Mouse (Mus musculus) gastrocnemius, postnatal 25 days (tissue): ENCODE measurements around the gene Polr3b. TPM values are rescaled to one million over a fixed set of nuclear protein-coding genes. Genes with fewer than 3 reads are reported as not detected.
A peak's percentile ranks its signal among the peaks of the same experiment; 100 is the strongest.

Experiments
- DNase-seq: peaks from one replicate; pipeline ENCODE4 v3.0.0; 2022
- total RNA-seq, 2 experiments: library from RNA; stranded (reverse); gene quantifications; 1 replicate in 1 of 2; 2 replicates in 1 of 2; pipeline ENCODE4 v1.2.3; 2021

Polr3b gene
- total RNA-seq, 2 experiments from 2014 or later: 8.1 to 11.3 TPM

DNA sequence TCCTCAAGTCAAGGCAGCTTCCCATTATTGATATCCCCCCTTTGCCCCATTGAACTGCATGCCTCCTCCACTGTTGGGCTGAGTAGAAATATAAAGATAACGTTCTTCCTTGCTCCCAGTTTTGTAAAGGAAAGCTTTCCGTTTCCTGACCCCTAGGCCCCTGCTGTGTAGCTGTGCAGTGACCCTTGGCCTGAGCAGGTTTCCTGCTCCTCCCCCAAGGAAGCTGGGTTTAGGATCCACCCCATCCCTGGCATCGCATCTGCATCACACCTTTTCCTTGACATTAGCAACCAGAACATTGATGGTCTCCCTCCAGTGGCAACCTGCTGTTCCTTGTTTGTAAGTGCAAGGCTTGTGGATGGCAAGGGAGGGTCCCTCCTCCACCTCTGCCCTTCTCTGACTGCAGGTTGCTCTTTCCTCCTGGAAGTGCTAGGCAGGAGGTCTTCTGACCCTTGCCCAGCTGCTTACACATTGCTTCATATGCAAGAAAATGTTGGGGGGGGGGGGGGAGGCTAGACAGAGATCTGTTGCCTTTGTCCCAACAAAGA, 43.7 kb downstream of the Polr3b start:
- no peak for DNase-seq

DNA sequence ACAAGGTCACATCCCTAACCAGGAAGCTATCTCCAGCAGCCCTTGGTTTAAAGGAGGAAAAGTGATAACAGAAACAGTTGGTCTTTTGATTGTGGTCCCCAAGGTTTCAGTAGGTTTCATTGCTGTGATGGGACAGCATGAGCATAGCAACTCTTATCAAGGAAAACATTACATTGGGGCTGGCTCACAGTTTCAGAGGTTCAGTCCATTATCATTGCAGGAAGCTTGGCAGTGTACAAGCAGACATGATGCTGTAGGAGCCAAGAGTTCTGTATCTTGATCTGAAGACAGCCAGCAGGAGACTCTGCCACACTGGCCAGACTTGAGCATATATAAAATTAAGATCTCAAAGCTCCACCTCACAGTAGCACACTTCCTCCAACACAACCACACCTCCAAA, 53.6 kb downstream of the Polr3b start:
- no peak for DNase-seq

DNA sequence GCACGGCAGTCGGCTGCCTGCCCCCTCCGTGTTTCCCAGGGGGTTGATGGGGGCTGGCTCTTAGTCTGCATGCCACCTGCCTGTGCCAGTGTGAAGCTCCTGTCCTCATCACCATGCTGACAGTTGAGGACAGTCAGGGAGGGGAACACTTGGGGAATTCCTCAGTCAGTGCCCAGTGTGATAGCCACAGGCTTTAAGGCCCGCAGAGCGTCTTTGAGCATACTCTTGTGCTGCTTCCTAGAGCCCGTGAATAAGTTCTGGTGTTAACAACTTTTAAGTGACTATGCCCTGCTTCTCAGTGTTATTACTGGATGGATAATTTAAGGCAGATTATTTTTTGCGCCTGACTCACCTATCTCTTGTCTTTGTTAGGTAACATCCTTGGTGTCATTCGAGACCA, 54.4 kb downstream of the Polr3b start:
- DNase-seq: no peak

DNA sequence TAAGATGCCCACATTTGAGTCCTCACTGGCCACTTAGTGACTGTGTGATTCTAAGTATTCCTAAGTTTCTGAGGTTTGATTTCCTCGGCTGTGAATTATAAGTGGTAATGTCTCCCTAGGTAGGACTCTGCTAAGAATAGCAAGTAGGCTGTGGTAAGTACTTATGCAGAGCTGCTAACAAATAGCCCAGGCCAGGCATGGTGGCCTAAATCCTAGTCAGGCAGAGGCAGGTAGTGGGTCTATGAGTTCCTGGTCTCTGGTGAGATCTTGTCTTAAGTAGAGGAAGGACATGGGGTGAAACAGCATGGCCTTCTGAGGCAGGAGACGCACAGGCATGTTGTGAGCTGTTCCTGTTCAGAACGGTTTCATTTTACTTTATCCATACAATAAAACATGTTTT, 55.8 kb downstream of the Polr3b start:
- no peak for DNase-seq

DNA sequence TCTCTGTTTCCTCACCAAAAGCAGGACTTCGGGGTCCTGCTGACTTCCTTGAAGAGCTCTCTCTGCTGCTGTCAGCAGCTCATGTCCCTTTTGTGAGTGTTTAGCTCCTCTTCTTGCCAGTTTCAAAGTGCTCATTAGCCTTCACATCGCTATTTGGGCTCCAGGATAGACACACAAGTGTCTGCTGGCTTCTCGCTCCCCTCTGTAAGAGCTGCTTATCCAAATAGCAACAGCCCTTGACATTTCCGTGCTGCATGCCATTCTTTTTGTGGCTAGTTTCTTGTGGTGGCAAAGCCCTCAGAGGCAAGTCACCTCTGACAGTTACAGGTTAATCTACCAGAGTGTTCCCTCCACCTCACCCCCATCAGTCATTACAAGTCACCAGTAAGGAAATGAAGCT, 56.3 kb downstream of the Polr3b start:
- DNase-seq: no peak

DNA sequence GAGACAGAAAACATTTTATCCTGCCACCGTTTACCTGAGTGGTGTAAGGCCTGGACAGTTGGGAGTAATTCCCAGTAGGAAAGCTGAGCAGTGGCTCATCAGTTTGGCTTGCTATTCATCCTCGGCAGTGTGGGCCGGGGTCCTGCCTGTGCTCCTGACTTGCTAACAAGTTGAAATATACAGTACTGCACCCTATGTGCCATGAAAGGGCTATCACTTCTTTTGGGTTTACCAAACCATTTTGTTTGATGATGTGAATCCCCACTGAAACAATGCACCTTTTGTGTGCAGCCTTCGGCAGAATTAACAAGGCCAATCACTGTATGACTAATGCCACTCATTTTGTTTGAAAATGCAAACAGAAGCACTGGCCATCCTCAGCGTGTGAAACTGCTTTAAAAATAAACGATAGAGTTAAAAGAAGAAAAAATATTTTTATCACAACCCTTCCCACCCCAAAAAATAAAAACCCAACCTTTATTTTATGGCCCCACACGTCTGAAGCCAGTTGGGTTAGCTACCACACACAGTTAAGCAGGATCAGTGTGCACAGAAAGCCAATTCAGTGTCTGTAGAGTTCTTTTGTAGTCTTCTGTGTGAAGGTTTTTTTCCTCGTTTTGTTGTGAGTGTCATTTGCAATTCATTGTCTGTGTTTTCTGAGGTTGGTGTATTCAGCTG, 63.5 kb downstream of the Polr3b start:
- no peak for DNase-seq

DNA sequence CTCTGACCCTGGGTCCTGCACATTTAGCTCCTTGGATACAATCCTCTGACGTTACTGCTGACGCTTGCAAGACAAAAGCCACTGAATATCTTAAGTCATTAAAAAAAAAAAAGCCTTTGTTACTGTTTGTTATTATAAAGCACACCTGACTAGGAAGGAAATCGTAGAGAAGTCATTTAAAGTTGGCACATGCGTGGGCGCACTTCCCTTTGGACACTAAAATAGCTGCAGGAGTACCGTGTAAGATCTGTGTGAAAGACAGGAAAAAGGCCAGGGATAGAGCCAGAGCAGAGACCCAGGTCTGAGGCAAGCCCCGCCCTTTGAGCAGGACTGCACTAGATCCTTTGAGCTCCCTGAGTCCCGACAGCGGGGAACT, 64.0 kb downstream of the Polr3b start:
- no peak for DNase-seq

DNA sequence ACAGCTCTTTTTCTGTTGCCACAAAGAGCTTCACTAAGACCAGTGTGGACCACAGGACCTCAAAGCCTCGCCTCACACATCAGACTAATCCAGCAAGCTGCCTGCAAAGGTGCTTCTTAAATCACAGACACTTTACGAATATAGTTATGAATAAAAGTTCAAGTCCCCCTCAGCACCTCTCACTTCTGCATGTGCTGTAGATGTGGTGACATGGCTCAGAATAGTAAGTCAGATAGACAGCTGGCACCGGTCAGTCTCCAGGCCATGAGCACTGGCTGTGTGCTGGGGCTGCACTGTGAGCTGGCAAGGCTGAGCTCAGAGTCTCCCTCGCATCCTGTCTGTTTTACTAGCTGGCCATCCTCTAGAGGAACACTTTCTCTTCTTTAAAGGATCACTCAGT, 64.6 kb downstream of the Polr3b start:
- DNase-seq: no peak

DNA sequence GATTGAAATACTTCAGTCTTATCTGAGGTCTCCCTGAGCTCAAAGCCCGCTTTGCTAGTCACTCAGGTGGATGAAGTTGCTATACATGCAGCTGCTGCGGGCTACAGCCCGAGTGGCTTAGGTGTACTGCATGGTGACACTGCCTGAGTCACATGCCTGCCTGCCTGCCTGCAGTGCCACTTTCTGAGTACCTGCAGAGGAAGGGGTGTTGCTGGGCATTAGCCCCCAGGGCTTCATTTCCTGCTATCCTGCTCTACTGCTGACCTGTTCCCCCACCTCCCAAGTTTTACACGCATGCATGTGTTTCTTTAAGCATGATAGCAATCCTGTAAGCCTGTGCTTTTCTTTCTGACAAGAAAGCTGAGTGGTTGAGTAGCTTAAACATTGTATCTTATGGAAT, 65.6 kb downstream of the Polr3b start:
- DNase-seq: no peak

DNA sequence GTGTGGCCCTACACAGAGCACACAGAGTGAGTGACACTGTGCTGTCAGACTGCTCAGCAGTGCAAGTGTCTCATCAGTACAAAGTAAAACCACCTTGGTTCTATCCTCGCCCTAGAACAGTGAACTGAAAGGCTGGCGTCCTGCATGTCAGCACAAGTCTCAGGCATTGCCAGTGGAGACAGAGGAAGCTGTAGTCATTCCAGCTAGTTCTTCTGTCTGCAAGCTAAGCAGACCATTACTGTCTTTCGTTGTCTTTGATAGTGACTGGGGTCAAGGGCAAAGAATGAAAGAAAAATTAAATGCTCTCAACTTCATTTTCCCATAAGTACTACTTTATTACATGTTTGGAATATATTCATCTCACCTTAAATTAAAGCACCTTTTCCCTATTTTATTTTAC, 67.8 kb downstream of the Polr3b start:
- DNase-seq: no peak

DNA sequence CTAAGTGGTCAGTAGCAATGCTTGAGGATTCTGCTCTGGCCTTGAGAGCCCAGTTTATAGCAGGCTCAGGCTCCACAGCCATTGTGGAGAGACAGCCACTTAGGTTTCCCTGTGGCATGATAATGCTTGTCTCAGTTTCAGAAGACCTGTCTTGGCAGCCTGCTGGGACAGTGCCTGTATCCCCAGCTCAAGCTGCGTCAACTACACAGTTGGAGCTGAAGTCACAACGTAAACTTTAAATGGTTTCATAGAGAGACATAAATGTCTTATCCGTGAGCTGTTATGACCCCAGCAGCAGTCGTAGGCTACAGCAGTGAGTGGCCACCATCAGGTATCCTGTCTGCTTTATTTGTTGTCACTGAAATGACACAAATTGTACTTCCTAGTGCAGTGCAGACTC, 68.7 kb downstream of the Polr3b start:
- no peak for DNase-seq

DNA sequence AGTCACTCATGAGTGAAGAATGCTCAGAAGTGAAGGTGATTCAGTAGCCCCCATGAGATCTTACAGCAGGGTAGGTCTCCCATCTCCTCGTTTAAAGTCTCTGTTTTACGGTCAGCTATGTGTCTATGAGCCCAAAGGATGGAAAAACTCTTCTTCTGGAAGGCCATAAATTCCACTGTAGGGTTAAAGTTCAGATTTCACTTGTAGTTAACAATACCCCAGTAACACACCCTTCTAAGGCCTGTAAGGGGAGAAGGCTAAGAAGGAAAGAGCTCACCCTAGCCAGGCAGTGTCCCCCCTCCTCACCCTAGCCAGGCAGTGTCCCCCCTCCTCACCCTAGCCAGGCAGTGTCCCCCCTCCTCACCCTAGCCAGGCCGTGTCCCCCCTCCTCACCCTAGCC, 69.6 kb downstream of the Polr3b start:
- no peak for DNase-seq

DNA sequence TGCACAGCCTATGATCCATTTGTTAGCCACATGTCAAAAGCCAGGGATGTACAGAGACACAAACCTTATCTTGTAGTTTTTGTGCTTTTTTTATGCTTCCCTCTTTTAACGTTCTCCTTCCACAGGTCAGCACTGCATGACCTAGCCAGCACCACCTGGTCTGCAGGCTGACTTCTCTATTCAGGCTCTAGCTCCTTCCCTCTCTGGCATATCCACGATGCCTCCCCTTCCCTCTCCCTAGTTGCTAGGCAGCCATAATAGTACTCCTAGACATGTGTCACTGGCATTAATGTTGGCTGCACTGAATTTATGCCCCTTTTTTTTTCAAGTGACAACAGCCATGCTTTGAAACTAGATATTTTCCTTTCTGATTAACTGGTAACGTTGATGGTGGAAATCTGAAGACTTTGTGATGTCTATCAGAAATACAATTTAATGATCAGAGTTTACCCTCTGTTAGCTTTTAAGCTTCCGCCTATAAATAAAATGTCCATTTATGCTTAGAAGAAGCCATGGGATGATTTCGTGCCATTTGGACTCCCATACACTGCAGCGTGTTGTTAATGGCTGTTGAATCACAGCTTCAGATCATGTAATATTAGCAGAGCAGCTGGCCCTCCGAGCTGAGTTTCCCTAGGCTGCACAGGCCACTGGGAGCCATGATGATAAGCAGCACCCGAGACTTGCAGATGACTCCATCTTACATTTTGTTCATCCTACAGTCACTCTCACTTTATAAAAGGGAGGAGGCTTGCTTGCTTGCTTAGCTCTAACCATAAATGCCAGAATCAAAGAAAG, 71.9 kb downstream of the Polr3b start:
- DNase-seq: no peak

DNA sequence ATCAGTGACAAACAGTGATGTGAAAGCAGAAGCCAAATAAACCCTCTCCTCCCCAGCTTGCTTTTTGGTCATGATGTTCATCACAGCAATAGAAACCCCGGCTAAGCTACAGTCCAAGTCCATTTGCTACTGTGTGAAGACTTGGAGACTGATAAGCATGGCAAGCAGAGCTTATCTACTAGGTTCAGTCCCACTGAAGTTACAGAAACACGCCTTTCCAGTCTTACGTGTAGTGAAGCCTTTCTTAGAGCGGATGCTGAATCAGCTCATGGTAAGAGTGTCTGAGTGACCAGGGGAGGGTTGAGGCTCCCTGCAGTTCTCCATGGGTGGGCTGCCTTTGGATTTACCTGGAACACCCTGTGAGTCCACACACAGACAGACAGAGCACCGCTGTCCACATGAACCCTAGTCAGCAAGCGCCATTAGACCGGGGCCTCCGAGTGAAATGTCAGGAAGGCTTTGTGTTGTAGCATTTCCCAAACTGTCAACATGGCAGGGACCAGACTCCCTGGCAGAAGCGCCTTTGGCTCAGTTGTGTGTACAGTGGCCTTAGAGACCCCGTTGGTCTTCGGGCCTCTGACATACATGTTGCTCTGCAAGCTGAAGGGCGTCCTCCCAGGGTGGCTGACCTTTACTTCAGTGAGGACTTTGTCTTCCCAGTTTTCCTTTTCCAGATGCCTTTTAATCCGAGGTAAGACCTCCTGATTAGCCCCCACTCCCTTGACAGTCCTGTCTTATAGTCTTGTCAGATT, 78.3 kb downstream of the Polr3b start:
- no peak for DNase-seq

DNA sequence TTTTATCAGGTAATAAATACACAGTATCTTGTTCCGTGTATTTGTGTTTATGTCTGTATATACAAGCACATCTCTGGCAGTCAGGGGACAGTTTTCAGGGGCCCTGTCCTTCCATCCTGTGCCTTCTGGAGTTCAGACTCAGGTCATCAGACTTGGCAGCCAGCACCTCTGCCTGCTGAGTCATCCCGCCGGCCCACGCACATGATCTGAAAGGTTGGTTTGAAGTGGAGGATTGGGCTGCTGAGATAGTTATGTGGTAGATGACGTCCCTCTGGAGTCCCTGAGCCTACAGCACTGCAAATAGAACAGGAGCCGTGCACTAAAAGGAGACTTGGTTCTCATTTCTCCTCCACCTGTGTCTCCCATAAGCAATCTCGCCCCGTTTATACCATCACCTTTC, 79.0 kb downstream of the Polr3b start:
- peak; percentile 39 for DNase-seq

DNA sequence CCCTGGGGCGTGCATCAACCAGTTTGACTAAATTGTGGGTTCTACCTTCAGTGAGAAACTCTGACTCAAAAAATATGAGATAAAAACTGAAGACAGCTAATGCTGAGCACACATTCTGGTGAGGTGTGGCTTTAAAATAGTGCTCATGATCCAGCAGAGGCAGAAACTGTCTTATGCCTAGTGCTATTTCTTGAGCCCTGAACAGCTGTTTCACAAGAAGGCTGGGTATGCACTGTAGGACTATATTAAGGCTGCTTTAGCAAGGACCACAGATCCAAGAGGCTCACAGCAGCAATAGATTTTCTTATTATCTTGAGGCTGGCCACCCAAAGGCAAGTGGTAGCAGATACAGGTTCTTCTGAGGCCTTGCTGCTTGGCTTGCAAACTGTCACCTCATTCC, 80.0 kb downstream of the Polr3b start:
- no peak for DNase-seq

DNA sequence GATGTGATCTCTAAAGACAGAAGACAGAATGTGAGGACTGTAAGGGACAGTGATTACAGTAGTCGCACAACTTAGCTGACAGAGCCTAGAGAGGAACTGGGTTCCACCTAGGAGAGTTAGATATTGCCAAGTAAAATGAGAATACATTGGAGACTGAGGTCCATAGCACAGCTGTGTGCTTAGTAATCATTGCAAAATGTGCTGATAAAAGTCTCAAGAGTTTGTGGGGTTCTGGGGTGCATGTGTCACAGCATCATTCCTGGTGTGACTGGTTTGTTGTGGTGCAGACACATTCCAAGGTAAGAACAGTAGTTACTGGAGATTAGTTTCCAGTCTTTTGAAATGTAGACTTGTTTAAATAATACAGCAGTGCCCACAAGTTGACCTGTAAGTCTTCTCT, 82.5 kb downstream of the Polr3b start:
- no peak for DNase-seq

DNA sequence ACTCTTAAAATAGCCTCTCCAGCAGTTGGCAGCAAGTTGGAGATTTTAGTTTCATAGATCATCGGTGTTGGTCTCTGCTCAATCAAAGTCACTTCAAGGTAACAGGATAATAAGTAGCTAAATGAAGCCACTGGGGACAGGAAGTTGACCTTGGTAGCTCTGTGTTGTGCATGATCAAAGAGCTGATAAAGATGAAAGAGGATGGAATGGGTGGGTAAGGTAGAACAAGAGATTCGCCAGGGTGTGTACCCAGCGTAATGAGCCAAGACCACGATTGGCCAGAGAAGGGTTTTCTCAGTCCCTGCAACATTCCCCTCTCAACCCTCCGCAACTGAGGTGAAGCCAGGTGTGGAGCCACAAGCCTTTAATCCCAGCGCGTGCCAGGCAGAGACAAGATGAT, 83.1 kb downstream of the Polr3b start:
- no peak for DNase-seq

DNA sequence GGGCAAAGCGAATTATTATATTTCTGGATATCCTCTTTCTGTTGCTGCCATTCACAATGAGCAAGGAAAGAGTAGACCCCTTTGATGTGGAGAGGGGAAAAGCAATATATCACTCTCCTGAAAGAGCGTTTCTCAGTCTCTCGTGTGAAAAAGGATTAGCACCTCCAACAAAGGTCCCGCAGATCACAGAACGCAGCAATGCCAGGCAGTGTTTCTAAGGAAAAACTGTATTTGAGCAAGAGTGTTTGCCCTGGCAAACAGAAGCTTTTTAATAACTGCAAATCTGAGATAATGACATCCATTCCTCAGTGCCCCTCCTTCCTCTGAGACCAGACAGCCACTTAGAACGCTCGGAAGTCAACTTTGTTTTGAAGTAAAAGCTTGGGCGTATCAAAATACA, 84.5 kb downstream of the Polr3b start:
- DNase-seq: no peak

DNA sequence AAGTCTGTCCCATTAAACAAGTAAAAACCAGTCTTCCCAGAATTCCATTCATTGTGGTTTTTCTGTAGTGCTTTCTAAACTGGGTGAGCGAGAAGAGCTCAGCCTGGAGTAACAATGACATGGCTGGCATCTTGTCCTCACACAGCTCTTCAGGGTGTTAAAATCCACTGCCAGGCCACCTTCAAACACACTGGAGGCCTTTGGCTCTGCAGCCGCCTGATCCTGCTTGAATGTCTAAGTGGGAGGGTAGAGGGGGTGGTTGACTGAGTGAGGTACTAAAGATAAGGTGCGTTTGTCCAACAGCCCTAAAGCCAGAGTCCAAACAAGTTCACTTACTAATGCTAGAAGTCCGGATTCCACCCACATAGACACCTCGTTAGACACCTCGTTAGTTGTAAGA, 85.1 kb downstream of the Polr3b start:
- DNase-seq: no peak

DNA sequence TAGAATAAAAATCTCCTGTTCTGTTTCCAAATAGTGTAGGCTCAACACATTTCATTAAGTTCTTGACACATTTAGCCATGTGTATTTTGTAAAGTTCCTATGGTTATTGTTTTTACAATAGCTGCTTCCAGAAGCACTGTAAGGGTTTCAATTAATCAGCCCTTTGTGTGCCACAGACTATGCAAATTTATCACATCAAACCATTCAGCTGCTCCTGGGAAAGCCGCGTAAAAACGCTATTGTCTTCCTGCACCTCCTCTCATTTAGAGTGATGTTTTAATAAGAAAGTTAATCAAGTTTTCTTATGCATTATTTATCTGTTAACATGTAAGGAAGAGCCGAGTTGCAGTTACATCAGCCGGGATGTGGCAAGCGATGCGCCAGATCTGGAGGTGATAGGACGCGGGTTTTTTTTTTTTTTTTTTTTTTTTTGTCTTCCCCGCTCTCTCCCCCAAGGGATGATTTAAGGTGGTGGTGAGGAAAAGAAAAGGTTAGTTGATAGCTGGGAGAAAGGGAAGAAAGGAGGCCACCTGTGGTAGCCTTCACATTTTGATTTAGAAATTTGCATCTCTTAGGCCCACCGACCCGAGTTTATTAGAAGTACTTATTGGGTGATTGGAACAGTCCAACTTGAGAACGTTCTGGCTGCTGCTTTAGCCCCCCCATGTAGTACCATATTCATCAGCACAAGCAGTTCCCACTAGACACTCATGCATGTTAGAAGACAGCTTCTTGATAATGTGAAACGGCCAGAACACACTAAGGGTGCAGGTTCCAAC, 85.8 kb downstream of the Polr3b start:
- DNase-seq: no peak

DNA sequence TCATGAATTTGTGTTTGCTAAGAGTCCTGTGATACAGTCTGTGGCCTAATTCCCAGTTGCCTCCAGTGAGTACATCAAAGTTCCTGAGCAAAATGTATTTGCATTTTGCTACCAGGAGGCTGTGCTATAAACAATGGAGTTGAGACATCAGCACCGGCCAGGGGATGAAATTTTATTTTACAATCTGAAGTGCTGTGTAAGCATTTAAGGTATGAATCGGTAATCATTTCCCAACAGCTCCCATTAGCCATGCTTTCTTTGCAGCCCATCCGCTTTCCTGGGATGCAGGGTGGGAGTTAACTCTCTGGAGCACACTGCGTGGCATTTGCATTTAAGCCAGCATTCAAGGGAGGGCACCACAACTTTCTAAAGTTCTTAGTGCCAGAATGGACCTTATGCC, 88.1 kb downstream of the Polr3b start:
- DNase-seq: no peak
